Mouse (Mus musculus) liver, adult (tissue): ENCODE measurements around the gene Wfdc6b.

Source experiments
- GATA4 ChIP-seq: IDR thresholded peaks from 2 replicates; pipeline ENCODE4 v1.6.1; 2014; ENCODE audit warnings: mild to moderate bottlenecking, low read length; ENCODE audit not compliant: insufficient replicate concordance

The Wfdc6b gene

GRCm38 (mm10) chr2:164641129-164641528 is 27.8 kb downstream of the Wfdc6b start:
- TF ChIP-seq GATA4: no peak

- no peak for TF ChIP-seq GATA4
Measured at GRCm38 (mm10) chr2:164641881-164642673, 28.8 kb downstream of the Wfdc6b start.

- no peak for TF ChIP-seq GATA4
Measured at GRCm38 (mm10) chr2:164655858-164656257, 42.5 kb downstream of the Wfdc6b start, which contains the start of gene Wfdc10. Gene Wfdc10, plus strand, starts transcription at chr2:164656046.

- TF ChIP-seq GATA4: no peak
Measured at GRCm38 (mm10) chr2:164656483-164656882, 43.2 kb downstream of the Wfdc6b start, which contains the start of gene Wfdc9. Gene Wfdc9, minus strand, starts transcription at chr2:164656583.

DNA sequence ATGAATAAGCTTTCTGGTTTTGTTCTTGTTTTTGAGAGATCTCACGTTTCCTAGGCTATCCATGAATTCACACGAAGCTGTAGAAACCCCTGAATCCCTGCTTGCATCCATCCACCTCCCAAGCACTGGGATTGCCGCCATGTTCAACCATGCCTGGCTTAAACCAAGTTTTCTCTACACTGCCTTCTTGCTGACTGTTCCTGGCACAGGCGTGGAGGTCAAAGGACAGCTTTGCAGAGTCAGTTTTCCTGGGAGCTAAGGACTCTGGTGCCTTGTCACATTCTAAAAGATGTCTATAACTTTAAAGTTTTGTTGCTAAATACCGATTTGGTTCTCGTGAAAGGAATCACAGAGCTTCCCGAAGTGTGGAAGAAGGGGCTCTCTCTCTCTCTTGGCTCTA is 51.5 kb downstream of the Wfdc6b start:
- TF ChIP-seq GATA4: no peak
